Mouse (Mus musculus): Measurements from ENCODE around the gene Nop56. TPM values are rescaled to one million over a fixed set of nuclear protein-coding genes. Genes with fewer than 3 reads are reported as not detected.

The Nop56 gene
- polyA plus RNA-seq, 2 experiments, result 253 to 319 TPM

DNA sequence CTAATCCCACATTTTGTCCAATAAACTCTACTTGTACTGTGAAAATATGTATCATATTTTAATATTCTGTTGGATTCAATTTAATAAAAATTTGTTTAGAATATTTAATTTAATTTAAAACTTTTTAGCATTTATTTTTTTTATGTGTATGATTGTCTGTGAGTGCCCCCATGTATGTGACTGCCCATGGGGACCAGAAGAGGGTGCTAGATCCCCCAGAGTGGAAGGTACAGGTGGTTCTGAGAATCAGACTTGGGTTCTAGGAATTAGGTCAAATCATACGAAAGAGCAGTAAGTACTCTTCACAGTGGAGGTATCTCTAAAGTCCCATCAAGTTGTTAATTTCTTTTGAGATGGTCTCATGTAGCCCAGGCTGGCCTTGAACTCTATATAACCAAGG lies 52.8 kb downstream of the Nop56 start:
- no peak overlapping the region for H3K27ac ChIP-seq (replicated peaks; ENCODE audit: low read depth, low read length)
- no peak for DNase-seq (ENCODE audit: low spot score)
- H3K9me3 ChIP-seq (ENCODE audit: control insufficient read depth, low read length), result no peaks in the 10 kb centered on the region
- no peak overlapping the region for H3K4me3 ChIP-seq (replicated peaks; ENCODE audit: low read length)
- no peak overlapping the region for H3K4me2 ChIP-seq (replicated peaks; ENCODE audit: low read depth, low read length, severe bottlenecking)
- ATAC-seq (ENCODE audit: low FRiP score, low read depth), result no peak
- 80% methylated on average over 1 of the region's 1 CpGs for WGBS
- H3K9ac ChIP-seq (ENCODE audit: low read depth, low read length, severe bottlenecking), result no peak overlapping the region
- H3K4me1 ChIP-seq (ENCODE audit: control insufficient read depth, insufficient read depth, low read length), result no peaks in the 10 kb centered on the region
- no peaks in the 10 kb centered on the region for H3K36me3 ChIP-seq (ENCODE audit: control insufficient read depth, insufficient read depth, low read length)
- no peaks in the 10 kb centered on the region for H3K27me3 ChIP-seq (ENCODE audit: control insufficient read depth, insufficient read depth, low read length)
- no peak for TF ChIP-seq POLR2A (IDR thresholded peaks at IDR 0.05; ENCODE audit: borderline replicate concordance, extremely low read depth, insufficient read depth, insufficient read length)

Other genes starting within 250 kb of the Nop56 start
- gene Tgm6, start 162.0 kb upstream of the Nop56 start, polyA plus RNA-seq (2012; rRNA removed), result 0.05 and 0.10 TPM in 2 replicates
- gene Tgm6, start 162.0 kb upstream of the Nop56 start, polyA plus RNA-seq (2014; fragmentation: Nextera tagmentation; extraction: Ambion mirVana), result 0.07 TPM in 1 of 2 replicates, not detected in the other
- 423 and 497 TPM in 2 replicates for gene Snrpb, start 95.0 kb upstream of the Nop56 start, polyA plus RNA-seq (2012; rRNA removed)
- 578 and 606 TPM in 2 replicates for gene Snrpb, start 95.0 kb upstream of the Nop56 start, polyA plus RNA-seq (2014; fragmentation: Nextera tagmentation; extraction: Ambion mirVana)
- 0.04 TPM in 2 replicates for gene Tmc2, start 79.2 kb upstream of the Nop56 start, polyA plus RNA-seq (2012; rRNA removed)
- gene Tmc2, start 79.2 kb upstream of the Nop56 start, polyA plus RNA-seq (2014; fragmentation: Nextera tagmentation; extraction: Ambion mirVana), result not detected in 2 replicates
- 181 and 193 TPM in 2 replicates for gene Idh3b, start 10.1 kb downstream of the Nop56 start, polyA plus RNA-seq (2012; rRNA removed)
- gene Idh3b, start 10.1 kb downstream of the Nop56 start, polyA plus RNA-seq (2014; fragmentation: Nextera tagmentation; extraction: Ambion mirVana), result 164 and 169 TPM in 2 replicates
- gene Ebf4, start 20.7 kb downstream of the Nop56 start, polyA plus RNA-seq (2012; rRNA removed), result 27.4 and 37.7 TPM in 2 replicates
- 5.7 and 6.1 TPM in 2 replicates for gene Ebf4, start 20.7 kb downstream of the Nop56 start, polyA plus RNA-seq (2014; fragmentation: Nextera tagmentation; extraction: Ambion mirVana)
- 112 and 129 TPM in 2 replicates for gene Cpxm1, start 123.1 kb downstream of the Nop56 start, polyA plus RNA-seq (2012; rRNA removed)
- gene Cpxm1, start 123.1 kb downstream of the Nop56 start, polyA plus RNA-seq (2014; fragmentation: Nextera tagmentation; extraction: Ambion mirVana), result 108 and 125 TPM in 2 replicates
- gene Gm28372, start 130.8 kb downstream of the Nop56 start, polyA plus RNA-seq (2012; rRNA removed), result not detected in 2 replicates
- not detected in 2 replicates for gene Gm28372, start 130.8 kb downstream of the Nop56 start, polyA plus RNA-seq (2014; fragmentation: Nextera tagmentation; extraction: Ambion mirVana)
- not detected in 2 replicates for gene 1700020A23Rik, start 130.8 kb downstream of the Nop56 start, polyA plus RNA-seq (2012; rRNA removed)
- not detected in 2 replicates for gene 1700020A23Rik, start 130.8 kb downstream of the Nop56 start, polyA plus RNA-seq (2014; fragmentation: Nextera tagmentation; extraction: Ambion mirVana)
- not detected in 2 replicates for gene Tmem239, start 132.0 kb downstream of the Nop56 start, polyA plus RNA-seq (2012; rRNA removed)
- gene Tmem239, start 132.0 kb downstream of the Nop56 start, polyA plus RNA-seq (2014; fragmentation: Nextera tagmentation; extraction: Ambion mirVana), result not detected in 2 replicates
- 148 and 170 TPM in 2 replicates for gene Vps16, start 149.9 kb downstream of the Nop56 start, polyA plus RNA-seq (2012; rRNA removed)
- gene Vps16, start 149.9 kb downstream of the Nop56 start, polyA plus RNA-seq (2014; fragmentation: Nextera tagmentation; extraction: Ambion mirVana), result 67.0 and 82.3 TPM in 2 replicates
- gene Pced1a, start 150.3 kb downstream of the Nop56 start, polyA plus RNA-seq (2012; rRNA removed), result 57.5 and 64.1 TPM in 2 replicates
- 13.0 and 13.2 TPM in 2 replicates for gene Pced1a, start 150.3 kb downstream of the Nop56 start, polyA plus RNA-seq (2014; fragmentation: Nextera tagmentation; extraction: Ambion mirVana)
- gene Ptpra, start 175.8 kb downstream of the Nop56 start, polyA plus RNA-seq (2012; rRNA removed), result 81.7 and 94.9 TPM in 2 replicates
- gene Ptpra, start 175.8 kb downstream of the Nop56 start, polyA plus RNA-seq (2014; fragmentation: Nextera tagmentation; extraction: Ambion mirVana), result 118 and 124 TPM in 2 replicates